Mouse (Mus musculus) midbrain, embryonic 16.5 days (tissue): ENCODE measurements around the gene Spen. TPM values are rescaled to one million over a fixed set of nuclear protein-coding genes. Genes with fewer than 3 reads are reported as not detected.

Experiments used
- ATAC-seq: fragments of 200-750 bp; cut with Nextera tagmentation; 2 replicates; pipeline ENCODE4 v1.8.0; 2017; ENCODE audit warnings: moderate TSS enrichment
- H3K27ac ChIP-seq: fragments of 300-500 bp; sonication (generic); 2 replicates; pipeline ENCODE4 v1.5.1; 2014; ENCODE audit warnings: mild to moderate bottlenecking, low read length, mixed read lengths
- H3K27me3 ChIP-seq: fragments of 300-500 bp; sonication (generic); 2 replicates; pipeline ENCODE4 v1.6.1; 2014; ENCODE audit warnings: low read depth, low read length, mixed read lengths; ENCODE audit not compliant: control insufficient read depth, insufficient read depth
- H3K36me3 ChIP-seq: fragments of 300-500 bp; sonication (generic); 2 replicates; pipeline ENCODE4 v1.6.1; 2014; ENCODE audit warnings: mild to moderate bottlenecking, low read length, moderate library complexity, mixed read lengths; ENCODE audit not compliant: control insufficient read depth, insufficient read depth
- H3K4me1 ChIP-seq: fragments of 300-500 bp; sonication (generic); 2 replicates; pipeline ENCODE4 v1.6.1; 2014; ENCODE audit warnings: mild to moderate bottlenecking, low read length, mixed read lengths; ENCODE audit not compliant: control insufficient read depth, insufficient read depth
- H3K4me2 ChIP-seq: fragments of 300-500 bp; sonication (generic); 2 replicates; pipeline ENCODE4 v1.6.1; 2014; ENCODE audit warnings: mild to moderate bottlenecking, low read length, mixed read lengths
- H3K4me3 ChIP-seq: fragments of 300-500 bp; sonication (generic); 2 replicates; pipeline ENCODE4 v1.5.1; 2014; ENCODE audit warnings: low read depth, mild to moderate bottlenecking, low read length, moderate library complexity, mixed read lengths
- H3K9ac ChIP-seq: fragments of 300-500 bp; sonication (generic); 2 replicates; pipeline ENCODE4 v1.6.1; 2014; ENCODE audit warnings: low read depth, low read length, mixed read lengths
- H3K9me3 ChIP-seq: fragments of 300-500 bp; sonication (generic); replicated peaks from 2 replicates; pipeline ENCODE4 v1.6.1; 2014; ENCODE audit warnings: mild to moderate bottlenecking, low read length, mixed read lengths; ENCODE audit not compliant: control insufficient read depth, poor library complexity, severe bottlenecking
- WGBS: fragments of 180-500 bp; shearing (Covaris S2); extraction: QIAGEN DNeasy Blood & Tissue Kit; methylation state at CpG from one replicate; pipeline ENCODE4 v1.1.7; 2014; 5-methylcytosine and 5-hydroxymethylcytosine counted together
- polyA plus RNA-seq: library from polyadenylated mRNA; unstranded; fragments of >200 nt; fragmentation: Nextera tagmentation; extraction: Ambion mirVana; gene quantifications from 2 replicates; pipeline ENCODE4 v1.2.1, GENCODE M21; 2015

Spen gene
- polyA plus RNA-seq, 1 experiment from 2014 or later, result 13.6 TPM

DNA sequence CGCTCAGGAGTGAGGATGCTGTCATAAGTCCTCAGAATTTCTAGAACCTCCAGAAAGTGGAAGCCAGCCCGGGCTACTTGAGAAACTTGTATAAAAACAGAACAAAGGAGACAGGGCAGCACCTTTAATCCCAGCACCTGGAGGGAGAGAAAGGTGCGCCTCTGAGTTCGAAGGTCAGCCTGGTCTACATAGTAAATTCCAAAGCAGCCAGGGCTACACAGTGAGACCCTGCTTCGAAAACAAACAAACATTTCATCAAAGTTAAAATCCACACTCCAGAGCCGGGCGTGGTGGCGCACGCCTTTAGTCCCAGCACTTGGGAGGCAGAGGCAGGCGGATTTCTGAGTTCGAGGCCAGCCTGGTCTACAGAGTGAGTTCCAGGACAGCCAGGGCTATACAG lies 32.6 kb downstream of the Spen start:
- no peaks in the 10 kb centered on the region for H3K9me3 ChIP-seq
- no peak overlapping the region for H3K4me2 ChIP-seq
- H3K4me3 ChIP-seq, result no peak overlapping the region
- H3K36me3 ChIP-seq, result no peaks in the 10 kb centered on the region
- WGBS, result 95% methylated on average over 10 of the region's 11 CpGs
- peaks cover 18% of the 10 kb centered on the region for H3K4me1 ChIP-seq
- H3K27ac ChIP-seq, result no peak overlapping the region
- ATAC-seq, result no peak
- H3K9ac ChIP-seq, result no peak overlapping the region
- H3K27me3 ChIP-seq, result no peaks in the 10 kb centered on the region

DNA sequence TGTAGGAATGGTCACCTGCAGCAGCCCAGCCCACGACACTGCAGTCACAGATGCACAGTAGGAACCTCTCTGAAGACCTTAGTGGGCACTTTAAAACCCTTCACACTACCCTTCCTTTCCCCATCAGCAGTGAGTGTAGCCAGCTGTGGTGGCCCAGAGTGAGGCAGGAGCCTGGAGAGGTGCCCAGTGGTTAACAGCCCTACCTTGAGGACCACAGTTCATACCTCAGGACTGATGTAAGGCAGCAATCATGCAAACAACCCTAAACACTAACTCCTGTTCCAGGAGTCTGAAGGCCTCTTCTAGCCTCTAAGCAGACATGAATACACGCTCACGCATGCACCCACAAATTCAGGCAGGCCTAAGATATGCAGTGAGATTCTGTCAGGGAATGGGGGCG lies 33.9 kb downstream of the Spen start:
- no peak overlapping the region for H3K27ac ChIP-seq

DNA sequence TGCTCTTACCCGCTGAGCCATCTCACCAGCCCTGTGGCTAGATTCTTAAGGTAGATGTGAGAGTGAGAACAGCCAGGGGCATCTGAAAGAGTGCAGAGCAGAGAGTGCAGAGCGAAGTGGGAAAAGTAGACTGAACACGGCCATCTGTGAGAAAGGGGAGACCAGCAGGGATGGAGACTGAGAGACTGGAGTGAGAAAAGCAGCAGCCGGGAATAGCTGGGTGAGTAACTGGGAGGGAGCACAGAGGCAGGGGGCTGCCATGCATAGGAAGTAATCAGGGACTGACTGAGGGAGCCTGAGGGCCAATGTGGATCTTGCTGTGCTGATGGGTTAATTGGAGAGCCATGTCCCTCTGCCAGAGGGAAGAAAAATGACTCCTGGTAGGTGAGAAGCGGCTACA lies 35.7 kb downstream of the Spen start:
- H3K4me2 ChIP-seq, result no peak overlapping the region
- no peaks in the 10 kb centered on the region for H3K9me3 ChIP-seq
- H3K36me3 ChIP-seq, result no peaks in the 10 kb centered on the region
- no peak overlapping the region for H3K4me3 ChIP-seq
- H3K4me1 ChIP-seq, result peaks cover 18% of the 10 kb centered on the region
- no peaks in the 10 kb centered on the region for H3K27me3 ChIP-seq
- H3K9ac ChIP-seq, result no peak overlapping the region
- ATAC-seq, result no peak
- WGBS, result 78% methylated on average over 5 of the region's 5 CpGs
- H3K27ac ChIP-seq, result no peak overlapping the region; the same call in 1 of the 2 replicates

More for the DNA sequence above, 33.9 kb downstream of the Spen start:
- ATAC-seq, result no peak
- H3K27me3 ChIP-seq, result no peaks in the 10 kb centered on the region
- H3K4me1 ChIP-seq, result peaks cover 18% of the 10 kb centered on the region
- H3K9me3 ChIP-seq, result no peaks in the 10 kb centered on the region
- H3K9ac ChIP-seq, result no peak overlapping the region
- WGBS, result 85% methylated on average over 4 of the region's 4 CpGs
- no peak overlapping the region for H3K4me3 ChIP-seq
- no peaks in the 10 kb centered on the region for H3K36me3 ChIP-seq
- no peak overlapping the region for H3K4me2 ChIP-seq

DNA sequence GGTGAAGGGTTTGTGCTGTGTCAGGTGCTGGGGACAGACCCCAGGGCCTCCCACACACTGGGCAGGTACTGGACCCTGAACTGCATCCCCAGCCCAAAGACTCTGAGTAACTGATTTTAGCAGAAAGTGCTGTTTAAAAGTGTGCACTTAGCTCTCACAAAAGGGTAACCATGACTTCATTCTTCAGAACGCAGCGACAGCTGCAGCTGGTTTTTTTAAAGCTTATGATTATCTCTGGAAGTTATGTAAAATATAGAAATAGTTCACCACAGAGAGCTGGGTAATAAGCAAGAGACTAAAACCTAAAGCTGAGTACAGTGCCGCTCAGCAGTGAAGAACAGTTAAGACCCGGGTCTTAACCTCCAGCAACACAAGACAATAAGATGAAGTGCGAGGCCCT lies 37.3 kb downstream of the Spen start:
- H3K9me3 ChIP-seq, result no peaks in the 10 kb centered on the region
- H3K4me2 ChIP-seq, result no peak overlapping the region
- H3K9ac ChIP-seq, result no peak overlapping the region
- ATAC-seq, result no peak
- H3K36me3 ChIP-seq, result no peaks in the 10 kb centered on the region
- H3K4me3 ChIP-seq, result no peak overlapping the region
- H3K27me3 ChIP-seq, result no peaks in the 10 kb centered on the region
- 50% methylated on average over 5 of the region's 5 CpGs for WGBS
- H3K4me1 ChIP-seq, result peaks cover 6% of the 10 kb centered on the region; the same call in 1 of the 2 replicates
- no peak overlapping the region for H3K27ac ChIP-seq

DNA sequence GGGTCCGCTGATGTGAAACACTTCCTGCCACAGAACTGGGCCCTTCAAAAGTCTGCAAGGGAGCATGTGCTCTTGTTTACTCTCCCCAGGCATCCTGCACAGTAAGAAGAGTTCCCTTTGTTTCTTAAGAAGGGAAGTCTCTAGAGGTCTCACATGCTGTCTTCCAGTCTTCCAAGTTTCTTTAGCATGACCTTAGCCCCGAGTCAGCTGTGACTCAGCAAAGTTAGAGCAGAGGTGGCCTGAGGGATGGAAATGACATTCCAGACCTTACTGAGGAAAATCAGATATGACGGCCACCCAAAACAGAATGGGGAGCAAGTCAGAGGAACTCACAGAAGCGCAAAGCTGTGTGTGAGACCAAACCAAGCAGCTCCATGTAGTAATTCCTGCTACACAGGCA lies 37.8 kb downstream of the Spen start:
- WGBS, result 74% methylated on average over 4 of the region's 4 CpGs
- H3K4me3 ChIP-seq, result no peak overlapping the region
- H3K4me1 ChIP-seq, result peaks cover 6% of the 10 kb centered on the region; the same call in 1 of the 2 replicates

DNA sequence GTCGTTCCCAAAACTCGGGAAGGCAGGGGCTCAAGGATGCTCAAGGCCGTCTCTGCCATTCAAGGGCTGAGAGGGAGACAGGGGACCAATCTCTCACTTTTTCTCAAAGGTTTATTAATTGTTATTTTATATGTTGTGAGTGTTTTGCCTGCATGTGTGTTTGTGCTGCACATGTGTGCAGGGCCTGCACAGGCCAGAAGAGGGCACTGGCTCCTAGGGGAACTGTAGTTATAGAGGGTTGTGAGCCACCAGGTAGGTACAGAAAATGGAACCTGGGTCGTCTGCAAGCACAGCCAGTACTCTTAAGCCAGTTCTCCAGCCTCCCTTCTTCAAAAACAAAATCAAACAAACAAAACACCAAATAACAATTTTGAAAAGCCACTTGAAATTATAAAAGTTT lies 49.7 kb downstream of the Spen start:
- WGBS, result 91% methylated on average over 4 of the region's 4 CpGs
- no peak for ATAC-seq
- Histone ChIP-seq H3K4me3 (no peak overlapping the region), H3K9ac (no peak overlapping the region), H3K4me2 (no peak overlapping the region), H3K27me3 (no peaks in the 10 kb centered on the region), H3K9me3 (no peaks in the 10 kb centered on the region), H3K36me3 (peaks cover 48% of the 10 kb centered on the region), H3K27ac (no peak overlapping the region), H3K4me1 (no peaks in the 10 kb centered on the region)

More for the DNA sequence above, 37.8 kb downstream of the Spen start:
- no peaks in the 10 kb centered on the region for H3K9me3 ChIP-seq
- H3K9ac ChIP-seq, result no peak overlapping the region
- H3K36me3 ChIP-seq, result no peaks in the 10 kb centered on the region
- no peaks in the 10 kb centered on the region for H3K27me3 ChIP-seq
- H3K27ac ChIP-seq, result no peak overlapping the region
- no peak overlapping the region for H3K4me2 ChIP-seq
- ATAC-seq, result no peak

DNA sequence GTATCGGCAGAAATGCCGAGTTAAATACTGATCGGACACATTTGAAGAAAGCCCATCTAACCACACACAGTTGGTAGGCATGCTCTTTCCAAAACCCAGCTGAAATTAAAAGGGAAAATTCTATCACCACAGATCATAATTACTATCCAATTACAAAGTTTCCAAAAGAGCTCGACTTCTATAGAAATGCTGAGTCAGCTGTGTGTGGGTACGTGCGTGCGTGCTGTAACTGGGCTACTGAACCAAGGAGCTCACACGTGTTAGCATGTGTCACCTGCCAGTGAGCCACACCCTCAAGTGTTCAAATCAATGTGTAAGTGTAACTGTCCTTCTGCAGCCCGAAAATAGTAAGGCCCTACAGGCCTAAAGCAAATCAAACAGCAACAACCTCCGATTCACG lies 50.8 kb downstream of the Spen start:
- Histone ChIP-seq H3K36me3 (peaks cover 58% of the 10 kb centered on the region), H3K9me3 (no peaks in the 10 kb centered on the region), H3K4me3 (no peak overlapping the region), H3K4me2 (no peak overlapping the region), H3K27ac (no peak overlapping the region), H3K27me3 (no peaks in the 10 kb centered on the region), H3K4me1 (no peaks in the 10 kb centered on the region), H3K9ac (no peak overlapping the region)
- ATAC-seq, result no peak
- WGBS, result 97% methylated on average over 11 of the region's 11 CpGs

DNA sequence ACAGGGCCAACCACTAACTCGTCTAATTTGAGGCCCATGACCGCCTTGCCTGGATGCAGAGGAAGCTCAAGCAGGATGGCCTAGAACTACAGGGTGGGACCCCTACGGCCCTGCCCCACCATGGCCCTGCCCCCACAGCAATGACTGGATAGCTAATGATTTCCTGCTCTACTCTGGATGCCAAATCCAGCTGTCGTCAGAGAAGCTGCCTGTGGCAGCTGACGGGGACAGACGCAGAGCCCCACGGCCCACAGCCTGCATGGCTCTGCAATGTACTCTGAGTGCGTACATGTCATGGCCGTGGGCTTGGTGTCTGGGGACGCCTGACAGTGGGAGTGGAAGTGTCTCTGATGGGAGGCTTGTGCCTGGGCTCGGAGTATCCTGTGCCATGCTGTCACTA lies 54.3 kb downstream of the Spen start:
- Histone ChIP-seq H3K27me3 (no peaks in the 10 kb centered on the region), H3K9ac (no peak overlapping the region), H3K27ac (no peak overlapping the region), H3K4me1 (no peaks in the 10 kb centered on the region), H3K4me2 (no peak overlapping the region), H3K36me3 (peaks cover 51% of the 10 kb centered on the region), H3K9me3 (no peaks in the 10 kb centered on the region), H3K4me3 (no peak overlapping the region)
- no peak for ATAC-seq
- 86% methylated on average over 11 of the region's 11 CpGs for WGBS

DNA sequence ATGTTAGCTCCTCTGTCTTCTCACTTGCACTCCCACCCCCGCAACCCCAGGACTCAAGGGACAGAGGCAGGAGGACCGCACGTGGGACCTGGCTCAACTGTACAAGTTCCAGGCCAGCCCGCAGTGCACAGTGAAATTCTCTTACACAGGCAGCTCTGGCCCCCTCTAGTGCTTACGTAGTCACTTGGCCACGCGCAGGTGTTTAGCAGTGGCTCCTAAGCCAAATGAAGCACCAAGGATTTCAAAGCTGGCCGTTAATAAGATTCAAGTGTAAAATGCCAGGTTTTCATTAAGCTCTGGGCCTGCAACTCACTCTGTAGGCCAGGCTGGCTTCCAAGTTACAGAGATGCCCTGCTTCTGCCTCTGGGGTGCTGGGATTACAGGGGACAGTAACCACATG lies 59.0 kb downstream of the Spen start:
- Histone ChIP-seq H3K27me3 (no peaks in the 10 kb centered on the region), H3K27ac (no peak overlapping the region), H3K4me3 (no peak overlapping the region), H3K36me3 (peaks cover 69% of the 10 kb centered on the region), H3K9ac (no peak overlapping the region), H3K4me2 (no peak overlapping the region), H3K4me1 (no peaks in the 10 kb centered on the region), H3K9me3 (no peaks in the 10 kb centered on the region)
- ATAC-seq, result no peak
- 91% methylated on average over 8 of the region's 8 CpGs for WGBS

DNA sequence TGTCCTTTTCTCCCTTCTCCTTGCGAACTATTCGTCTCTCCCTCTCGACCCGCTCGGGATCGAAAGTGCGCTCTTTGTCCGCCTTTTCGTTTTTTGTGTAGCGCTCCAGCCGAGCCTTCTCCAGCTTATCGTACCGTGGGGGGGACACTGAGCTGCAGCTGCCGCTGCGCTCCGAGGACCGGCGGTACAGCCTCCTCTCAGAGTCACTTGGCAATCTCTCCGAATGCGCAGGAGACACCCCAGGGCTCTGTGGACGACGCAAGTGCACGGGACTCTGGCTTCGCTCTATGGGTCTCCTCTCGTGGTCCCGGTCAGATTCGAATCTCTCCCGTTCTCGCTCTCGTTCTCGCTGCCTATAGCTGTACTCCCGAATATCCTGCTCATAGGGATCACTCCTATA lies 59.6 kb downstream of the Spen start:
- no peak for ATAC-seq
- 92% methylated on average over 32 of the region's 32 CpGs for WGBS
- Histone ChIP-seq H3K27me3 (no peaks in the 10 kb centered on the region), H3K4me3 (no peak overlapping the region), H3K4me2 (no peak overlapping the region), H3K9me3 (no peaks in the 10 kb centered on the region), H3K4me1 (no peaks in the 10 kb centered on the region), H3K27ac (no peak overlapping the region; the same call in 1 of the 2 replicates), H3K36me3 (peaks cover 68% of the 10 kb centered on the region), H3K9ac (no peak overlapping the region)
